Mouse (Mus musculus) telencephalon, adult 2 months (tissue): ENCODE measurements around the gene Lrrc37a.
"Not testable (repeated sequence)": the region's sequence is repeated elsewhere in the genome, so short reads cannot be mapped to it uniquely, and the experiment has no call there.

ENCODE experiments used
- DNase-seq: peaks from one replicate; pipeline ENCODE4 v3.0.0-alpha.2; 2011; ENCODE audit warnings: low read depth, low spot score

The Lrrc37a gene

GRCm38 (mm10) chr11:103504497-103504896 is at the start of gene Lrrc37a:
Gene Lrrc37a (minus strand): TSS chr11:103504597.
- no peak for DNase-seq

GRCm38 (mm10) chr11:103534973-103535372 is 30.6 kb upstream of the Lrrc37a start:
- DNase-seq, result not testable (repeated sequence)

DNA sequence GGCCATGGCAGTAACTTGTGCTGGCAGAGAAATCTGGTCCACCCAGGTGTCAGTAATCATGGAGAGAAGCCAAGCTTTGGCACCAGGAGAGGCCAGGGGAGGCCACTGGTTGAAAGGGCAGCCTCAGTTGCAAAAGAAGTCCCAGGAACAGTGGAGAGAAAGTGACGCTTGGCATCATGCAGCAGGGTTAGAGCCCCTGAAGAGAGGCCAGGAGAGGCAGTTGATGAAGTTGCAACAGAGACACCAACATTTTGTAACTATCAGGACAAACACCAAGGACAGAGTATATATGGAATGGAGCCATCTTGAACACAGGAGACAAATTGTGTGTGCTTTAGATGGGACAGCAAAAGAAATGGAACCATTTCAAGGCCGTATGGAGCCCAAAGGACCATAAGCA is 7.7 kb upstream of the Lrrc37a start:
- DNase-seq, result no peak

DNA sequence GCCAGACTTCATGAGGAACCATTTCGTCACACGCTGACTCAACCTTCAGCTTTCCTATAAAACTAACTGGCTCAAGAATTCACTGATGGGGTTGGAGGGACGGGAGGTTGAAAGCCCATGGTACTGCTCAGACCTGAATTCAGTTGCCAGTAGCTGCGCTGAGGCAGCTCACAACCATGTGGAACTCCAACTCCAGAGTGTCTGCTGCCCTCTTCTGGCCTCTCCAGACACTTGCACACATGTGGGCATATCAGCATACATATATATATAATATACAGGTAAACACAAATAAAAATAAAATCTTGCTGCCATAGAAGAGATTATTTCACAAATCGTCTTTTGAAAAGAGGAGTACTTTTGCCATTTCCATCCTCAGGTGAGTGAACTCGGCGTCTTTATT is 40.0 kb downstream of the Lrrc37a start:
- DNase-seq, result no peak

DNA sequence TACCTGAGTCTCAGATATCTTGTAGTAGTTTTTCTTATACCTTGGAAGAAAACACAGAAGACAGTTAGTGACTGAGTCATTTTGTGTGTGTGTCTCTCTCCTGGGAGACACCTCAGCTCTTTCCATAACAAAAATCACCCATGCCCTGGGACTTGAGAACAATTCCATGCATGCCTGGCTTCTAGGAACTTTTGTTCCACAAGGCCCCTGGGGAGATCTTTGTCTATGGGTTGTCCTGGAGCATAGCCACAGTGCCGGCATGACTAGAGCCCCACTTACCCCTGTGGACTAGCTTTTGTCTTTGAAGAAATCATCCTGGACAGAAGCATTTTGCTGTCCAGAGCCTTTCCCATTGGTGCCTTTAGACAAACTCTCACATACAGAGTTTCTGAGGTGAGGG is 53.3 kb downstream of the Lrrc37a start:
- not testable (repeated sequence) for DNase-seq

DNA sequence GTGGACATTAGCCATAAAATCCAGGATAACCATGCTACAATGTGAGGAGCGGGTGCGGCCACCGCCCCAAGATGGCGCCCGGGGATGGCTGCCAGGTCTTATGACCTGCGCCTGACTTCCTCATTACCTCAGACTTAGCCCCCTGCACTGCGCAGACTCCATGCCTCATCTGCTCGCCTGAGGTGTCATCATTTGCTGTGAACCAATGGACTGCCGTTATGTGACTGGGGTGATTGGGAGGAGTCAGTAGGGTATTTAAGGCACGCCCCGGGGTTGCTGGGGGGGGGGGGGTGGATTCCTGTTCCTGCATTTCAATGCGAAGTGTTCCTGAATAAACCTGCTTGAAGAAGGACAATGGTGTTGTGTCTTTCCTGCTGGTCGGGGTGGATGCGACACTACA is 54.7 kb downstream of the Lrrc37a start:
- DNase-seq, result not testable (repeated sequence)

DNA sequence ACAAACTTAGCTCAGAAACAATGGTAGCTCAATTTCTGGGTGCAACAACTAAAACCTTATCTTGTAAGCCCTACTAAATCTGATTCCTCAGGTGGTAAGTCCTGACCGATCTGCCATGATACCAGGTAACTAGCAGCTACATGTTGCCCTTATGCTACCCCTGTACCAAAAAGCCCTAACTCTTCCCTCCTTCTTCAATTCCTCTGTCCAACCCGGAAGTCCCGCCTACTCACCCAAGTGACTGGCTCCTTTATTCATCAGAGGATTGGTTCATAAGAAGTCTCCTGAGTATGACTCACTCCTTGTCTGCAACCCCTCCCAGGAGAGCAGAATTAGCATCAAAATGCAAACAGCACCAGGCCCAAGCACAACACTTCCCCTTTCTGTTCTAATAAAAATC is 60.7 kb downstream of the Lrrc37a start:
- DNase-seq, result no peak

- DNase-seq, result no peak
Measured at GRCm38 (mm10) chr11:103436282-103436681, 68.1 kb downstream of the Lrrc37a start.

GRCm38 (mm10) chr11:103425031-103425430 is 79.4 kb downstream of the Lrrc37a start:
- no peak for DNase-seq

GRCm38 (mm10) chr11:103419667-103420066 is 84.7 kb downstream of the Lrrc37a start:
- no peak for DNase-seq

GRCm38 (mm10) chr11:103419226-103419625 is 85.2 kb downstream of the Lrrc37a start:
- DNase-seq, result no peak

DNA sequence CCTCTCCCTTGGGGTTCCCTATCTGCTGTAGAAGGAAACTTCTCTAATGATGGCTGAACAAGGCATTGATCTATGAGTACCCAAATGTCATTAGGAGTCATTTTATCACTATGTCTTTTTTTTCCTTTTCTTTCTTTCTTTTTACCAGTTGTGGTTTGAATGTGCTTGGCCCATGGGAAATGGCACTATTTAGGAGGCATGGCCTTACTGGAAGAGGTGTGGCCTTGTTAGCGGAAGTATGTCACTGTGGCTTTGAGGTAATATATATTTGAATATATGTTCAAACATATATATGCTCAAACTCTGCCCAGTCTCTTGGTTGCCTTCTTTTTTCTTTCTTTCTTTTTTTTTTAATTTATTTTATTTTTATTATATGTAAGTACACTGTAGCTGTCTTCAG is 90.9 kb downstream of the Lrrc37a start:
- DNase-seq, result no peak

DNA sequence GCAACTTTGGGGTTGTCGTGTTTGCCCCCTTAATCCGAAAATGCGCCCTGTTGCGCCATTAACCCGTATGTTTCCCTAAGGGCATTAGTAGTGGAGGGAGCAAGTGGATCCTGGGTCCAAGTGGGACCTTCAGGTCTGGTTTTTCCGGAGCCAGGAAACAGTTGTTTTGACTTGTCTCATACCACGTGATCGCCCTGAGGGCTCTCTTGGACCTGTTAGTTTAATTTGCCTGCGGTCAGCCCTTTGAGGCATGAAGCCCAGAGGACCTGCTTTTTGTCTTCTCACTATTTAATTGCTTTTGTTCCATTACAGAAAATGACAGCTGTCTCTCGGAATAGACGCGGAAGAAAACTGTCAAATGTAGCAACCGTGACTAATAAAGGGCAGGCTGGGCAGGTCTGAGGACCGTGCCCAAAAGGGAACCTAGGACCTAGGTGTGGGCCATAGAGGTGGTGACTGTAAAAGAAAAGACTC is 91.4 kb downstream of the Lrrc37a start:
- DNase-seq, result no peak

DNA sequence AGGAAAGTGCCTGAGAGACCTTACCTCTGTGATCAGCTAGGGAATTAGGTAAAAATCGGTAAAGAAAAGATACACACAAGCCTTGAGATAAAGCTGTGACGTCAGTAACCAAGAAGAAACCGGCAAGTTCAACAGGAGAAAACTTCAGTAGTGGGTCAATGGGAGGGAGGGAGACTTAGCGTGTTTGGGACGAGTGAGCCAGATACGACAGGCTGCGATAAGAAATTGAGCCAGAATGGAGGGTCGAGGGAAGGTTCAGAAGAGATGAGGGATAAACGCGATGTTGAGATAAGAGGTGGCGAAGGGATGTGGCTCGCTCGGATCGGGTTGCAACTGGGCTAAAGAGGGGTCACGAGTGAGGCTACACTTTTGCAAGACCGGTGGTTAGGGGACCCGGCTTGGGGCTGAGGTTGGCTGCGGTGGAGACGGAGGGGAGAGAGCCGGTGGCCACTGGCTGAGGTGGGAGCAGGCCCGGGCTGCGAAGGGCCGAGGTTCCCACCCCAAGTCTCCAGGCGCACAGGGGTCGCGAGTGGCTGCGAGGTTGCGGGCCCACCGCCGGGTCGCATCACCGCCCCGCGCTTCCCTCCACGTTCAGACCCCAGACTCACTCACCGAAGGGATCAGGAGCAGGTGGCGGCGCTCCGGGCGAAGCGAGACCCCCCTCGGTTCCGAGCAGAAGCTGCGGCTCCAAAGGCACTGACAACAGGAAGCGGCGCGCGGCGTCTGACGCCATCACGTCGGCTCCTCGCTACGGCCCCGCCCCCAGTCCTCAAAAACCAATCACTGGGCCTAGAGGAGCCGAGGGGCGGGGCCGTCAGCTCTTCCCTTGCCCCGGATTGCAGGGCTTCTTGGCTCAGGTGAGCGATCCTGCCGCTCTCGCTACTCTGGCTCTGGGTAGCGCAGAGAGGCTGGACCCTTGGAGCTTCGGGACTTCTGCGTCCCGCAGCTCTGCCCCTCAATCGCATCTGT is 92.1 kb downstream of the Lrrc37a start, which contains the start of gene Plekhm1:
TSS of gene Plekhm1 (minus strand) at position 707 of the 969 bp plus-strand sequence.
- DNase-seq, result peak; percentile 88

DNA sequence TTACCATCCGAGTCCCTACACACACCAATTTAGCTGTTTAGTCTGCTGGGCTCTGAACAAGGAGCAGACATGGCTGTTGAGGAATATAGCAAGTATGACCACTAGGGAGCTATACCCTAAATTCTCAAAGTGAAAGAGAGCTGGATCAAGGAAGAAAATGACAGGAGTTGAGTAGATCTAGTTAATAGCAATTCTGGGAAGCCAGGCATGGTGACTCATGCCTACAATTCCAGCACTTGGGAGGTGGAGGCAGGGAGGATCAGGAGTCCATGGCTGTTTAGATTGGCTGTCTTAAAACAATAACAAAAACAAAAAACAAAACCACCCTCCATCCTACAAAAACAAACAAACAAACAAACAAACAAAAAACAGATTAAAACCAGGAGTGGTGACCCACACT is 93.1 kb downstream of the Lrrc37a start:
- DNase-seq, result no peak

- no peak for DNase-seq
Measured at GRCm38 (mm10) chr11:103408880-103409279, 95.5 kb downstream of the Lrrc37a start.

- DNase-seq, result not testable (repeated sequence)
Measured at GRCm38 (mm10) chr11:103407136-103407535, 97.3 kb downstream of the Lrrc37a start.

- DNase-seq, result no peak
Measured at GRCm38 (mm10) chr11:103406551-103406950, 97.8 kb downstream of the Lrrc37a start.

DNA sequence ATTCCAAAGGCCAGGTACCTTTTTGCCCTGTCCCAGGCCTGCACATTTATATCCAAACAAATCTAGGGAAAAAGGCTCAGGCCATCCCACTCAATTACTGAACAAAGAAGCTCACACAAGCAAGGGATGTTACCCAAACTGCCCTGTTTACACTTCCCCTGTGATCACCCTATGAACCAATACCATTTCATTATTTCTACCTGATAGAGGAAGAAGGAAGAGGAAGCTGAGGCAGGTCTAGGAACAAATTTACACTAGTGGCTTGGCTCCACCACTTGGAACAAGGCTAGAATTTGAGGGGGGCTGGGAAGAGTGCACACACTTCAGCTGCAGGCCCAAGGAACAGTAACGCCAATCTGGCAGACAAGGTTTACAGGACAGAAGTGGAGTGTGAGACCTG is 98.6 kb downstream of the Lrrc37a start:
- no peak for DNase-seq

- DNase-seq, result no peak
Measured at GRCm38 (mm10) chr11:103404618-103405017, 99.8 kb downstream of the Lrrc37a start.

DNA sequence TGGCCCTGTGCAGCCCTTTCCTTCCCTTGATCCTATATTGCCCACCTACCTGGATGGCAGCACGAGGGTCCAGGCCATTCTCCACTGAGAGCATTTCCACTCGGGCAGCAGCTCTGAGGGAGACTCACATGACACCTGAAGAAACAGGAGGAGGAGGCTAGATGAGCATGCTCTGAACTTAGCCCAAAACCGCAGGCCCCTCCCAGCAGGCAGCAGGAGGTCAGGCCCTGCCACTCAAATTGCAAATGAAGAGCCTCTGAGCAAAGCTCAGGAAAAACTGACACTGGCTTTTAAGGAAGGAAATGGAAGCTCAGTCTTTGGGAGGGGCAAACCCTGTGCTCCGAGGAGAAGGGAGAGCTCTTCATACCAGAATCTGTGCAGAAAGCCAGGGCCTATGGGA is 100.6 kb downstream of the Lrrc37a start:
- no peak for DNase-seq

- DNase-seq, result peak; percentile 76
Measured at GRCm38 (mm10) chr11:103402738-103403137, 101.7 kb downstream of the Lrrc37a start.

DNA sequence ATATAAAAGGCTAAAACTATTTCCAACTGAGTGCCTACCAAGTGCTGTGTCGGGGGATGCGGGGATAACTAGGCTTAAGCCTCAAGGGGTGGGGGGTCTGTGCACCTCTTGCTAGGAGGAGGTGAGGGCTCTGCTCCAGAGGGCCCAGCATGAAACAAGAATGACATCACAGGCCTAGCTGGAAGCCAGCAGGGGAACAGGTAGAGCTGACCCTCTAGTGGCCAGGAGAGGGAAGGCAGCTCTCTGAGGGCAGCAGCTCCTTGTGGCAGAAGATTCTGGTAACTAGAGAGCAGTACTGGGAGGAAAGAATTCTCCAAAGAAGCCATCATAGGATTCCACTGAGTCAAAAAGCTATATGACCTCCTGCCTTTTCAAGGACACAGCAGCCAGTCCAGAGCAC is 102.2 kb downstream of the Lrrc37a start:
- no peak for DNase-seq
